Mouse (Mus musculus): ENCODE data around the gene Gm17657. TPM values are rescaled to one million over a fixed set of nuclear protein-coding genes. Genes with fewer than 3 reads are reported as not detected.
A peak's percentile ranks its signal among the peaks of the same experiment; 100 is the strongest.
"Not testable (repeated sequence)": the region's sequence is repeated elsewhere in the genome, so short reads cannot be mapped to it uniquely, and the experiment has no call there.

Gene Gm17657
- total RNA-seq, 1 experiment, result 18.3 TPM

DNA sequence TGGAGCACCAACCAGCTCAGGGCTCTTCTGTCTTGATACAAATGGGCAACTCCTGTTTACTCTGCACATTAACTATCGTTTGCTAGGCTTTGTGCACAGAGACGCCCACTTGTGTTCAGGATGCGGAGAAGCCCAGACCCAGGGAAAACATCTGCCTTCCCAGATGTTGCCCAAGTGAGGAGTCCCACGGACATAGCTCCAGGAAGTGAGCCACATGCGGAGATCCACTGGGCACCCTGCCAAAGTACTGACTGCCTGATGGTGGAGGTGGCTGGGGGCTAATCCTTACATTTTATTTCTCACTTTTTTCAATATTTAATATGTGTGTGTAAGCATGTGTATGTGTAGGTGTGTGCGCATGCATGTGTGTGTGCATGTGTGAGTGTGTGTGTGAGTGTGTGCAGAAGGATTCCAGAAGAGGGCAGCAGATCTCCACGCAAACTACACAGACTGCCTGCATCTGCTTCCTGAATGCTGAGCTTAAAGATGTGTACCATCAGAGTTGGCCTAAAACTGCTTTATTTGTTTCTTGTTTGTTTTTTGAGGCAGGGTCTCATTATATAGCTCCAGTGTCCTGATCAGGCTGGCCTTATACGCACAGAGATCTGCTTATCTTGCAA, 20.8 kb downstream of the Gm17657 start:
- H3K4me1 ChIP-seq (ENCODE audit: control insufficient read depth in 2 of 2, insufficient read depth in 2 of 2, low read length in 2 of 2, poor library complexity in 1 of 2), result peaks cover 0 to 13% of the 10 kb centered on the region in 2 experiments; a peak in 2 of 4 replicates
- no peaks in the 10 kb centered on the region for H3K9me3 ChIP-seq (ENCODE audit: control insufficient read depth, insufficient read depth, low read depth, low read length)
- no peak overlapping the region for H3K9ac ChIP-seq (ENCODE audit: insufficient read depth, low read depth, low read length, poor library complexity, severe bottlenecking)
- no peak for DNase-seq (ENCODE audit: low read depth, low spot score)
- no peaks in the 10 kb centered on the region for H3K36me3 ChIP-seq (ENCODE audit: control insufficient read depth, insufficient read depth, low read length, poor library complexity, severe bottlenecking)
- in situ Hi-C loops (cut with MboI; ENCODE audit: low sequenced_read_pairs in 2 of 2, unreplicated experiment in 2 of 2), result no loop called here
- no peak overlapping the region for H3K4me3 ChIP-seq (ENCODE audit: insufficient read depth in 1 of 2, low read depth in 1 of 2, low read length in 2 of 2, poor library complexity in 1 of 2, severe bottlenecking in 1 of 2)
- H3K27ac ChIP-seq (ENCODE audit: insufficient read depth, low read depth, low read length, poor library complexity, severe bottlenecking), result no peak overlapping the region
- TF ChIP-seq ZC3H11A (IDR thresholded peaks at IDR 0.05; ENCODE audit: borderline replicate concordance, low read depth, low read length) (peak; percentile 19; the same call in 1 of the 2 replicates), ZNF384 (IDR thresholded peaks at IDR 0.05; ENCODE audit: low read depth, low read length) (no peak)

DNA sequence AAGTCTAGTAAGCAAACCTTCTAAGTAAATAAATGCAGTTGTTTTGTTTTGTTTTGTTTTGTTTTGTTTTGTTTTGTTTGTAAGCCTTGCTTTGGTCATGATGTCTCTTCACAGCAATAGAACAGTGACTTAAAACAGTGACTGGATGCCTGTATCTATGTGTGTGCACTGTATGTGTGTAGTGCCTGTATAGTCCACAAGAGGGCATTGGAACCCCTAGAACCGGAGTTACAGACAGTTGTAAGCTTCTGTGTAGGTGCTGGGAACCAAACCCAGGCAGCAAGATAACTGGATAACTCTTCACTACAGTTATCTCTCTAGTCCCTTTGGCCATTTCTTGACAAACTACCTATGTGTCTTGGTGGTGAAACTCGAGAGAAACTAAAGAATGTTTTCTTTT, 23.8 kb downstream of the Gm17657 start:
- Histone ChIP-seq H3K9me3 (ENCODE audit: control insufficient read depth, insufficient read depth, low read depth, low read length) (no peaks in the 10 kb centered on the region), H3K4me1 (ENCODE audit: control insufficient read depth in 2 of 2, insufficient read depth in 2 of 2, low read length in 2 of 2, poor library complexity in 1 of 2) (peaks cover 0 to 2% of the 10 kb centered on the region in 2 experiments; a peak in 1 of 4 replicates), H3K36me3 (ENCODE audit: control insufficient read depth, insufficient read depth, low read length, poor library complexity, severe bottlenecking) (no peaks in the 10 kb centered on the region), H3K9ac (ENCODE audit: insufficient read depth, low read depth, low read length, poor library complexity, severe bottlenecking) (no peak overlapping the region), H3K27ac (ENCODE audit: insufficient read depth, low read depth, low read length, poor library complexity, severe bottlenecking) (no peak overlapping the region), H3K4me3 (ENCODE audit: insufficient read depth in 1 of 2, low read depth in 1 of 2, low read length in 2 of 2, poor library complexity in 1 of 2, severe bottlenecking in 1 of 2) (no peak overlapping the region)
- DNase-seq (ENCODE audit: low read depth, low spot score), result no peak
- in situ Hi-C loops (cut with MboI; ENCODE audit: low sequenced_read_pairs in 2 of 2, unreplicated experiment in 2 of 2), result no loop called here
- TF ChIP-seq MAFK (IDR thresholded peaks at IDR 0.05; ENCODE audit: insufficient read depth, low read depth, low read length) (no peak), ZC3H11A (IDR thresholded peaks at IDR 0.05; ENCODE audit: borderline replicate concordance, low read depth, low read length) (0 out of 2 replicates have a peak, but pooled peaks have one; percentile 5), ZNF384 (IDR thresholded peaks at IDR 0.05; ENCODE audit: low read depth, low read length) (no peak), HCFC1 (IDR thresholded peaks at IDR 0.05; ENCODE audit: borderline replicate concordance, insufficient read depth, low read length) (no peak), CHD2 (IDR thresholded peaks at IDR 0.05; ENCODE audit: low read depth, low read length) (no peak)

DNA sequence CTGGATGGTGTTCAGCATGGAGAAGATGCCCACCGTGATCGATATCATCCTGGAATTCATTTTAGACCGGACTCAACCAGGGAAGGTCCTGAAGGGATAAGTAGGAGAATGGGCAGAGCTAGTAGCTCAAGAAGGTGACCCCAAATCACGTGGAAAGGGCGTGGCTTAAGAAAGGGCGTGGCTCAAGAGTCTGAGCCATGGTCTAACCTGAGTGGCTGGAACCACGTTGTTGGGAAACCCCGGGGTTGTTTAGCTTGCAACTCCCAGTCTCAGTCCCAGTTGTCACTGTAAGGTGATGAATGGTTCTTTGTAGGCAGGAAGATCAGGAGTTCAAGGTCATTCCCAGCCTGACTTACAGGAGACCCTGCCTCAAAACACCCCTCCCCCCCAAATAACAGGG, 29.7 kb downstream of the Gm17657 start:
- TF ChIP-seq CHD2 (IDR thresholded peaks at IDR 0.05; ENCODE audit: low read depth, low read length) (no peak), ZC3H11A (IDR thresholded peaks at IDR 0.05; ENCODE audit: borderline replicate concordance, low read depth, low read length) (no peak), HCFC1 (IDR thresholded peaks at IDR 0.05; ENCODE audit: borderline replicate concordance, insufficient read depth, low read length) (no peak), MAFK (IDR thresholded peaks at IDR 0.05; ENCODE audit: insufficient read depth, low read depth, low read length) (no peak), ZNF384 (IDR thresholded peaks at IDR 0.05; ENCODE audit: low read depth, low read length) (no peak)
- Histone ChIP-seq H3K9ac (ENCODE audit: insufficient read depth, low read depth, low read length, poor library complexity, severe bottlenecking) (peak overlapping the region; percentile 63; the same call in 1 of the 2 replicates), H3K9me3 (ENCODE audit: control insufficient read depth, insufficient read depth, low read depth, low read length) (no peaks in the 10 kb centered on the region), H3K27ac (ENCODE audit: insufficient read depth, low read depth, low read length, poor library complexity, severe bottlenecking) (0 out of 2 replicates have a peak overlapping the region, but pooled peaks have one; percentile 10), H3K4me1 (ENCODE audit: control insufficient read depth in 2 of 2, insufficient read depth in 2 of 2, low read length in 2 of 2, poor library complexity in 1 of 2) (peaks cover 0 to 11% of the 10 kb centered on the region in 2 experiments; a peak in 2 of 4 replicates), H3K36me3 (ENCODE audit: control insufficient read depth, insufficient read depth, low read length, poor library complexity, severe bottlenecking) (no peaks in the 10 kb centered on the region), H3K4me3 (ENCODE audit: insufficient read depth in 1 of 2, low read depth in 1 of 2, low read length in 2 of 2, poor library complexity in 1 of 2, severe bottlenecking in 1 of 2) (peak overlapping the region; percentile 49 to 68)
- DNase-seq (ENCODE audit: low read depth, low spot score), result no peak
- in situ Hi-C loops (cut with MboI; ENCODE audit: low sequenced_read_pairs in 2 of 2, unreplicated experiment in 2 of 2), result loop anchor here in 1 of 2 experiments (10.0 kb wide), 1 partner anchor 145 kb away; no protein-coding TSS in a partner anchor

DNA sequence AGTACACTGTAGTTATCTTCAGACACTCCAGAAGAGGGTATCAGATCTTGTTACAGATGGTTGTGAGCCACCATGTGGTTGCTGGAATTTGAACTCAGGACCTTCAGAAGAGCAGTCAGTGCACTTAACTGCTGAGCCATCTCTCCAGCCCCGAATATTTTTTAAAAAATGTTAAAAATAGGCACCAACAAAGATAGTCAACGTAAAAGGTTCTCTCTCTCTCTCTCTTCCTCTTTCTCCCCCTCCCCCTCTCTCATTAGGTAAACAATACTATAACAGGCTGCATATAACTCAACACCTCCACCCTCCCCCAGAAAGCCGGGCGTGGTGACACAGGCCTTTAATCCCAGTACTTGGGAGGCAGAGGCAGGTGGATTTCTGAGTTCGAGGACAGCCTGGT, 30.8 kb downstream of the Gm17657 start:
- peak overlapping the region; percentile 63; the same call in 1 of the 2 replicates for H3K9ac ChIP-seq (ENCODE audit: insufficient read depth, low read depth, low read length, poor library complexity, severe bottlenecking)
- H3K27ac ChIP-seq (ENCODE audit: insufficient read depth, low read depth, low read length, poor library complexity, severe bottlenecking); H3K9me3 ChIP-seq (ENCODE audit: control insufficient read depth, insufficient read depth, low read depth, low read length); DNase-seq (ENCODE audit: low read depth, low spot score); H3K36me3 ChIP-seq (ENCODE audit: control insufficient read depth, insufficient read depth, low read length, poor library complexity, severe bottlenecking): not testable (repeated sequence)
- peaks cover 0 to 11% of the 10 kb centered on the region in 2 experiments; a peak in 2 of 4 replicates for H3K4me1 ChIP-seq (ENCODE audit: control insufficient read depth in 2 of 2, insufficient read depth in 2 of 2, low read length in 2 of 2, poor library complexity in 1 of 2)
- in situ Hi-C loops (cut with MboI; ENCODE audit: low sequenced_read_pairs in 2 of 2, unreplicated experiment in 2 of 2), result loop anchor here in 1 of 2 experiments (10.0 kb wide), 1 partner anchor 144 kb away; no protein-coding TSS in a partner anchor
- H3K4me3 ChIP-seq (ENCODE audit: insufficient read depth in 1 of 2, low read depth in 1 of 2, low read length in 2 of 2, poor library complexity in 1 of 2, severe bottlenecking in 1 of 2), result peak overlapping the region; percentile 49 to 68

DNA sequence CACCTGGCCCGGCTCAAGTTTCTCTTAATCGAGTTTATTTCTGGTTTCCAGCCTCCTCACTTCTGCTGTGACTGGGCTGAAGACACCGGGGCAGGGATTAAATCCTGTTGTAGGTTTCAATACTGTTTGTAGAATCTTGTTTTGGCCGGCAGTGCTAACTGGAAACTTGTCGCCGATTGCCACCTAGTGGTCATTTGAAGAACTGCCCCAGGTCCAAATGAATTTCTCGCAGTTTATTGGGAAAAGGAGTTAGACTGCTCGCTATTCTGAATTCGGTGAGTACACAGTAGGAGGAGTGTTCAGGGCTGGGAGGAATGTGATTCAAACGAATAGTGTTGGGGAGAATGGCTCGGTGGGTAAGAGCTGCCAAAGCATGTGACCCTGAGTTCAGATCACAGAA, 35.0 kb downstream of the Gm17657 start:
- Histone ChIP-seq H3K27ac (ENCODE audit: insufficient read depth, low read depth, low read length, poor library complexity, severe bottlenecking) (no peak overlapping the region), H3K36me3 (ENCODE audit: control insufficient read depth, insufficient read depth, low read length, poor library complexity, severe bottlenecking) (no peaks in the 10 kb centered on the region), H3K9ac (ENCODE audit: insufficient read depth, low read depth, low read length, poor library complexity, severe bottlenecking) (no peak overlapping the region), H3K4me1 (ENCODE audit: control insufficient read depth in 2 of 2, insufficient read depth in 2 of 2, low read length in 2 of 2, poor library complexity in 1 of 2) (peaks cover 2 to 13% of the 10 kb centered on the region in 2 experiments; a peak in 3 of 4 replicates), H3K4me3 (ENCODE audit: insufficient read depth in 1 of 2, low read depth in 1 of 2, low read length in 2 of 2, poor library complexity in 1 of 2, severe bottlenecking in 1 of 2) (no peak overlapping the region), H3K9me3 (ENCODE audit: control insufficient read depth, insufficient read depth, low read depth, low read length) (no peaks in the 10 kb centered on the region)
- TF ChIP-seq CHD2 (IDR thresholded peaks at IDR 0.05; ENCODE audit: low read depth, low read length), result no peak
- peak; percentile 98 for TF ChIP-seq ZC3H11A (IDR thresholded peaks at IDR 0.05; ENCODE audit: borderline replicate concordance, low read depth, low read length)
- in situ Hi-C loops (cut with MboI; ENCODE audit: low sequenced_read_pairs in 2 of 2, unreplicated experiment in 2 of 2), result loop anchor here (5.0 to 10.0 kb wide), 2 partner anchors 140 to 142 kb away; no protein-coding TSS in a partner anchor
- peak; percentile 82 for DNase-seq (ENCODE audit: low read depth, low spot score)
